ENCODE assay signal across 20 mouse cellular contexts in the genomic region with DNA sequence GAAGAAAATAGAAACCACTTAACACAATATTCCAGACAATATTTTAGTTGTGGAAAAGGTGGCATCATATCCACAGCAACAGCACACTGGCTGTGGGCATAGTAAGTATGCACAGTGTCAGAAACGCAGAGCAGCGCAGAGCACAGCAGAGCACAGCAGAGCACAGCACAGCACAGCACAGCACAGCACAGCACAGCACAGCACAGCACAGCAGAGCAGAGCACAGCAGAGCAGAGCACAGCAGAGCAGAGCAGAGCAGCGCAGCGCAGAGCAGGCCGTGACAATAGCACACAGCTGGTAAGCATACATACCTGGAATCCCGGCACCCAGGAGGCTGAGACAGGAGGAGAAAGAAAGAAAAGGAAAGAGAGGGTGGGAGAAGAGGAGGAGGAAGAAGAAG.
DNase-seq lines count a peak whose midpoint lies in the region; ATAC-seq and TF ChIP-seq lines count a peak whose summit lies in the region.
"Had no signal": no experiment of that assay in that cellular context is flagged by ENCODE, and none has a peak within 500 bp of the region (broad histone marks: within the 10 kb centered on the region; RNA-seq: fewer than 3 reads in every experiment).

No protein-coding gene starts in this region.

- H3K9me3 ChIP-seq in liver, embryonic 12.5 days (replicated peaks), result no peaks in the 10 kb centered on the region
- no peaks in the 10 kb centered on the region for H3K9me3 ChIP-seq in embryonic facial prominence, embryonic 10.5 days
- H3K9me3 ChIP-seq in liver, postnatal 0 days (ENCODE audit: low read length), result no peaks in the 10 kb centered on the region
- H3K9me3 ChIP-seq: embryonic facial prominence, embryonic 13.5 days; hindbrain, embryonic 10.5 days; limb, embryonic 15.5 days; midbrain, embryonic 10.5 days; neural tube, embryonic 15.5 days had no signal

- no peak for TF ChIP-seq POLR2A in liver, adult 2 months (IDR thresholded peaks at IDR 0.05; ENCODE audit: extremely low read depth, insufficient read depth, low read length)

- no peak overlapping the region for H3K27ac ChIP-seq in liver, adult 2 months (replicated peaks; ENCODE audit: insufficient read depth, low read depth, low read length)
- no peak overlapping the region for H3K27ac ChIP-seq in liver, embryonic 12.5 days
- H3K27ac ChIP-seq in embryonic facial prominence, embryonic 10.5 days (replicated peaks), result no peak overlapping the region
- no peak overlapping the region for H3K27ac ChIP-seq in liver, postnatal 0 days (ENCODE audit: low read depth)
- H3K27ac ChIP-seq: embryonic facial prominence, embryonic 13.5 days; hindbrain, embryonic 10.5 days; hindbrain, postnatal 0 days; limb, embryonic 15.5 days; midbrain, embryonic 10.5 days; neural tube, embryonic 15.5 days had no signal

- H3K36me3 ChIP-seq in liver, adult 2 months (ENCODE audit: control insufficient read depth, insufficient read depth, low read length), result no peaks in the 10 kb centered on the region
- peaks cover 38% of the 10 kb centered on the region for H3K36me3 ChIP-seq in liver, embryonic 12.5 days
- peaks cover 9% of the 10 kb centered on the region for H3K36me3 ChIP-seq in embryonic facial prominence, embryonic 10.5 days (replicated peaks)
- H3K36me3 ChIP-seq in liver, postnatal 0 days (replicated peaks; ENCODE audit: insufficient read depth, low read length), result no peaks in the 10 kb centered on the region; the same call in 1 of the 2 replicates
- H3K36me3 ChIP-seq in splenic B cell, adult 2 months (ENCODE audit: control insufficient read depth, insufficient read depth, low read length, poor library complexity, severe bottlenecking), result no peaks in the 10 kb centered on the region; the same call in 1 of the 2 replicates
- H3K36me3 ChIP-seq: embryonic facial prominence, embryonic 13.5 days; neural tube, embryonic 15.5 days had no signal

- no peak for TF ChIP-seq EP300 in liver, postnatal 0 days (IDR thresholded peaks at IDR 0.05; ENCODE audit: low read depth)

- no peak overlapping the region for H3K9ac ChIP-seq in liver, adult 2 months (ENCODE audit: low read depth, low read length)
- H3K9ac ChIP-seq in liver, embryonic 12.5 days, result no peak overlapping the region
- no peak overlapping the region for H3K9ac ChIP-seq in liver, postnatal 0 days (replicated peaks)
- H3K9ac ChIP-seq: embryonic facial prominence, embryonic 13.5 days; limb, embryonic 15.5 days; lung, embryonic 14.5 days; neural tube, embryonic 15.5 days had no signal

- no peak overlapping the region for H3K4me3 ChIP-seq in liver, adult 2 months (ENCODE audit: insufficient read depth, low read depth, low read length)
- H3K4me3 ChIP-seq in liver, embryonic 12.5 days, result no peak overlapping the region
- no peak overlapping the region for H3K4me3 ChIP-seq in embryonic facial prominence, embryonic 10.5 days
- H3K4me3 ChIP-seq in liver, postnatal 0 days (ENCODE audit: low read depth, low read length), result no peak overlapping the region
- H3K4me3 ChIP-seq: embryonic facial prominence, embryonic 13.5 days; hindbrain, embryonic 10.5 days; limb, embryonic 15.5 days; midbrain, embryonic 10.5 days; myocyte; neural tube, embryonic 15.5 days had no signal

- TF ChIP-seq CTCF in liver, adult 2 months (IDR thresholded peaks at IDR 0.05; ENCODE audit: low read depth, low read length), result no peak
- TF ChIP-seq CTCF in liver, postnatal 0 days (IDR thresholded peaks at IDR 0.05; ENCODE audit: low read depth), result no peak

- no peaks in the 10 kb centered on the region for H3K27me3 ChIP-seq in liver, adult 2 months (ENCODE audit: control insufficient read depth, insufficient read depth, low read length)
- no peaks in the 10 kb centered on the region for H3K27me3 ChIP-seq in liver, embryonic 12.5 days (replicated peaks)
- H3K27me3 ChIP-seq in embryonic facial prominence, embryonic 10.5 days (replicated peaks; ENCODE audit: low read depth, poor library complexity, severe bottlenecking), result no peaks in the 10 kb centered on the region
- H3K27me3 ChIP-seq in liver, postnatal 0 days (ENCODE audit: insufficient read depth, low read length), result no peaks in the 10 kb centered on the region
- no peaks in the 10 kb centered on the region for H3K27me3 ChIP-seq in splenic B cell, adult 2 months (ENCODE audit: control insufficient read depth, insufficient read depth, low read length, poor library complexity, severe bottlenecking)
- H3K27me3 ChIP-seq: embryonic facial prominence, embryonic 13.5 days; limb, embryonic 15.5 days; neural tube, embryonic 15.5 days had no signal

- H3K79me2 ChIP-seq in liver, adult 2 months (ENCODE audit: control insufficient read depth, insufficient read depth, low read length), result no peaks in the 10 kb centered on the region

- ATAC-seq in liver, embryonic 12.5 days, result no peak
- ATAC-seq in liver, postnatal 0 days, result no peak
- ATAC-seq: hindbrain, postnatal 0 days; intestine, postnatal 0 days had no signal

- no peaks in the 10 kb centered on the region for H3K4me1 ChIP-seq in liver, adult 2 months (ENCODE audit: control insufficient read depth, insufficient read depth, low read length)
- H3K4me1 ChIP-seq in liver, embryonic 12.5 days, result no peaks in the 10 kb centered on the region
- H3K4me1 ChIP-seq in embryonic facial prominence, embryonic 10.5 days, result no peaks in the 10 kb centered on the region
- H3K4me1 ChIP-seq in liver, postnatal 0 days (ENCODE audit: insufficient read depth), result no peaks in the 10 kb centered on the region
- H3K4me1 ChIP-seq: embryonic facial prominence, embryonic 13.5 days; hindbrain, embryonic 10.5 days; limb, embryonic 15.5 days; midbrain, embryonic 10.5 days; neural tube, embryonic 15.5 days had no signal

- 95% methylated on average over 6 of the region's 6 CpGs for WGBS in liver, adult 2 months
- 86% methylated on average over 6 of the region's 6 CpGs for WGBS in liver, embryonic 12.5 days (ENCODE audit: insufficient replicate concordance)
- 95% methylated on average over 6 of the region's 6 CpGs for WGBS in embryonic facial prominence, embryonic 10.5 days
- WGBS in liver, postnatal 0 days (ENCODE audit: insufficient replicate concordance), result 90% methylated on average over 6 of the region's 6 CpGs

- peak; percentile 4 for DNase-seq in liver, adult 2 months (ENCODE audit: extremely low read depth, low read depth, low spot score)
- DNase-seq in embryonic facial prominence, embryonic 10.5 days (ENCODE audit: low spot score), result peak; percentile 12
- DNase-seq in liver, postnatal 0 days, result peak; percentile 34
- peak; percentile 26 for DNase-seq in splenic B cell, adult 2 months (ENCODE audit: low read depth, low spot score)
- DNase-seq in B cell, adult 2 months, result no peak
- no peak for DNase-seq in adrenal gland, postnatal 4 days (ENCODE audit: low spot score in 2 of 2)
- DNase-seq: cerebellum, adult 9-10 months; heart, adult 18-20 months; lung, embryonic 14.5 days; lung, postnatal 36 days; right cerebral cortex, postnatal 25 days had no signal

- H3K4me2 ChIP-seq in liver, embryonic 12.5 days, result no peak overlapping the region
- H3K4me2 ChIP-seq in liver, postnatal 0 days (ENCODE audit: low read depth, low read length), result no peak overlapping the region
- H3K4me2 ChIP-seq: embryonic facial prominence, embryonic 13.5 days; limb, embryonic 15.5 days; lung, embryonic 14.5 days; neural tube, embryonic 15.5 days had no signal

Comparison
In these comparisons a context has a peak if more than half of its experiments do, and no peak if none do; other contexts are left out.
1. DNase-seq: peak in liver, adult 2 months (single experiment), embryonic facial prominence, embryonic 10.5 days (single experiment), liver, postnatal 0 days (single experiment) and splenic B cell, adult 2 months (single experiment); none in B cell, adult 2 months (0 of 2) and adrenal gland, postnatal 4 days (0 of 2).